Mouse (Mus musculus) frontal cortex, adult (tissue): ENCODE results near the gene Sesn3.
"Not testable (repeated sequence)": the region's sequence is repeated elsewhere in the genome, so short reads cannot be mapped to it uniquely, and the experiment has no call there.

ENCODE experiments used
- ATAC-seq: cut with Nextera tagmentation; 2 replicates; pipeline ENCODE4 v1.9.2; 2017; ENCODE audit warnings: mild to moderate bottlenecking, moderate library complexity, mixed read lengths; ENCODE audit not compliant: low TSS enrichment

The Sesn3 gene

DNA sequence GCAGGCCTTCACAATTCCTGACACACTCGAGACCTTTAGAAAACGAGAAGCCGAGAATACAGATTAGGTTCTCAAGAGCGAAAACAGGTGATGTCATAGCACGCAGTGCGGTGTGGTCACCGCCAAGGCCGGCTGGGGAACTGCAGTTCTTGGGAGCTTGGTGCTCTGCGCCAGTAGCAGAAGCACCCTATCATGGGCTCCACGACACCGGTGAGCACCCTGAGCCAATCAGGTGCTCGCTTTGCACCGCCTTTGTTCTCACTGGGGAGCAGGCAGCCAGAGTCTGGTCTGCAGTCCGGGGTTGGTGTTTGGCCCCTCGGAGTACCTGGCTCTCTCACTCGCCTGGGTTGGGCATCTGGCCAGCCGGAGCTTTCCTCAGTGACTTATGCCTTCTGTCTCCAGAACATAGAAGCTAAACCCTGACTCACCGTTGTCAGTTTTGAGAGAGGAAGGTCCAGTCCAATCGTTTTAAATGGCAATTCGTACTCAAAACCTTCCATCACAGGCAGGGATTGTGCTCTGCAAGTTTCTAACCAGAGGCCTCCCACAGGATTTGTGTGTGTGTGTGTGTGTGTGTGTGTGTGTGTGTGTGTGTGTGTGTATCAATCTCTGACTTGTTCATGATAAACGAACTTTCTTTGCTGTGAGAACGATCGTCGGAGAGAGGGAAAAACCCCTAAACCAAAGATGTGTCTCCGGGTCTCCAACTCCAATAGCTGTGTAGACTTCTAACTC is at the start of gene Sesn3:
Sesn3 (plus strand) TSS at position 82 of the 735 bp plus-strand sequence.
- ATAC-seq = peak; percentile 69

DNA sequence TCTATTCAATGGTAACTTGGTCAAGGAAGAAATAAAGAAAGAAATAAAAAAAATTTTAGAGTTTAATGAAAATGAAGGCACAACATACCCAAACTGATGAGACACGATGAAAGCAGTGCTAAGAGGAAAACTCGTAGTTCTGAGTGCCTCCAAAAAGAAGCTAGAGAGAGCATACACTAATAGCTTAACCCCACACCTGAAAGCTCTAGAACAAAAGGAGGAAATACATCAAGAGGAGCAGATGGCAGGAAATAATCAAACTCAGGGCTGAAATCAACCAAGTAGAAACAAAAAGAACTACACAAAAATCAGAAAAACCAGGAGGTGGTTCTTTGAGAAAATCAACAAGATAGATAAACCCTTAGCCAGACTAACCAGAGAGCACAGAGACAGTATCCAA is 47.8 kb upstream of the Sesn3 start:
- ATAC-seq = not testable (repeated sequence)

DNA sequence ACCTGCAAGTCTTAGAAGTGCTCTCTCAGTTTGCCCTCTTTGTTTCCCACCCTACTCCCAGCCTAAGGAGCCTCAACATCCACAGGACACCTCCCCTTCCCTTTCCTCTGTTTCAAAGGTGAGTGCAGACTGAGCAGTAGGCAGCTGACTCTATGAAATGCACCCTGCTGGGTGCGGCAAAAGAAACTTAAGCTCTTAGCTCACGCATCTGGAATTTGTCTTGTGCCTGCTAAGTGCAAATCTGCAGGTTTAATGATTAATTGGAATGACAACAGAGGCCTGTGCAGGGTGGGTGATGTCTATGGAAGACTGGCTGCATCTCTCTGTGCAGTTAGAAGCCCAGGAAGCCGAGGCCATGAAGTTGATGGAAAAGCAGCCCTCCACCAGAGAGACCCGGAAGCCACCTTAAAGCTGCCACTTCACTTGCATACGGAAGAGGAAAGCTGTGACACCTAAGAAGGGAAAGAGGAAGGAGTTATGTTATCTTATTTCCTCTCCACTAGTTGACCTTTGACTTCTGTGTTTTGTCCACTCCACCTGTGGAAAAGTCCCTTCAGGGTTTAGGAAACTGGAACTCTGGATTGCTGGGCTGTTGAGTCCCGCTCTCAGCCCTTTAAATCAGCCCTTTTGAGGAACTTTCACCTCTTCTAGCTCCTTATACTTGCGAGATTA is 41.0 kb upstream of the Sesn3 start:
- ATAC-seq = no peak

DNA sequence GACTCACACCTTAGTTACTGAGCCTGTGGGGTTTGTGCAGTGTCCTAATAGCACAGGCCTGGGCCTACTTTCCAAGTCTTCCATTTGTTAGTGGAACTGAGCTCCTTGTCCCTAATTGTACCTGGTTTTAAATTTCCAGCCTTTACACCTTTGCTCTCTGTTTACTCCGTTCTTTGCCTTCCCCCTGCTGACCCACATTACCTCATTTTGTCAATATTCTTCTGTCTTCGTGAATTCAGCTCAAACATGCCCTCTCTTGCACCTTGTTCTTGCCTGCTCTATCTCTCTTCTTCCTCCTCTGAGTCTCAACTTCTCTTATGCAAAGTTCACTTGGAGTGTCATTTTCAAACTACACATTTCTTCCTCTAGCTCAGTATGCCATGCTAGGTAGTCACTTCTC is 39.6 kb upstream of the Sesn3 start:
- ATAC-seq = no peak

DNA sequence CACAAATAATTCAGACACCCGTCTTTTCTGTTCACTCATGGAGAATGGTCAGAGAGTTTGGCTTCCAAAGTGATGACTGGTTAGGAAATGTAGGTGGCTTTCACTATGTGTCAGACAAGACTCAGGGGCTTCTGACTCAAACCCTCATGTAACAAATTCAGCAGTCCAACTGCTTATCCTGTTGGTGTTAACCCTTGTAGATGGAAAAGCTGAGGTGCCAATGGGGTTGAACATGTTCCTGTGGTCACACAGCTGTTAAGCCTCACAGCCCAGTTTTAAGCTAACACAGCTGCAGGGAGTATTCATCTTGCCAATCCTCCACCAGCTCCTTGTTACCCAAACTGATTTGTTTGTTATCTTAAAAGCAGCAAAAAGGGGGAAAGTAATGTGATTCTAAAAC is 33.9 kb upstream of the Sesn3 start:
- ATAC-seq = not testable (repeated sequence)

DNA sequence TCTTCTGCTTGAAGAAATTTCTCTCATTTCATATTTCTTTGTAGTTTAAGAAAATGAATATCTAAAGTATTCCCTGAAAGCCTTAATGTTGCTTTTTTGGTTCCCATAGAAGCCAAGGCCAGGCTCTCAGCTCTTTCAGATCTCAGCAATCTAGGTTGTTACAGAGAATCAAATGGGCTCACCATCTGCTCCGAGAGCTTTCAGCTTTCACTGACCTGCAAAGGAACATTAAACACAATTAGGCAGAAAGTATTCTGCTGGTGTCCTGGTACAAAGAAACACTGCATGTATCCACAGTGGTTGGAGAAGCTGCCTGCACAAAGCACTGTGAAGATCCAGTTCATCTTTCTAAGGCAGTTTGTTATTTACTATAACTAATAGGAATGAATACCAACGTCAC is 32.6 kb upstream of the Sesn3 start:
- peak; percentile 55 for ATAC-seq

DNA sequence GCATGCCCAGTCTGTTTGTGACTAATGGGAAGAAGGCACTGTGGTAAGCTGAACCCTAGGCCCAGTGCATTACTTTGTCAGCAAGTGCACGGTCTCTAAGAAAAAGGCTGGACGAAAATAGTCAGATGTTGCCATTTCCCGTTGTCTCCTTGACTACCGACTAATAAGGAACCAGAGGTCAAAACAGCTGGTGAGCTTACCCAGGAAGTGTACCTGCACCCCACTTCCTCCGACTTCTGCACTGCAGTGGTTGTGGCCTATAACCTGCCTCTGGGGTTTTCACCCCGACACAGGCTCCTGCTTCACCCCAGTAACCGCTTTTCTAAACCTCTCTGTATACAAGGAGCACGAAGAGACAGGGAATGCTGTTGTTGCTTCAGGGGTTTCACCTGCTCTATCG is 30.3 kb upstream of the Sesn3 start:
- no peak for ATAC-seq

DNA sequence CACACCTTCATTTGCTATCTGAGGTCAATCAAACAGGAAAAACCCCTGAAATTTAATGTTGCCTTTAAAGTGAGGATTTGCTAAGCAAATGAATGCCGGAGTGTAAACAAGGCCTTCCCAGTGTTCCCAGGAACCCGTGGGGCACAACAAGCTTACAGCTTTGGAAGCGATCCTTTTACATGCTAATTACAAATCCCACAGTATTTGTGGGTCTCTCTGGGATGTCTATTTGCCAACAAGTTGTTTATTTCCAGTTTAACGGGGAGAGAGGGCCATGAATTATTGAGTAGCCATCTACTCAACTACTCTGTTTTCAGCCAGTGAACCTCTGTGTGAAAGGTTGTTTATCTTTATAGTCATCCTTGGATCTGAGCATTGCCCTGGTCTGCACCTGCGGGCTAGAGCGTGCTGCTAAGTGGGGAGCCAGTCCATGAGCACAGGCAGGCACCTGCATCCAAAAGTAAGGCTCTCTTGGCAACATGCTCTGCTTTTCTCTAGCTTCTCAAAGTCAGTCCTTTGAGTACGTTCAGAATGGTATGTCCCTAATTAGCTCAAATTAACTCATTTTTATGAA is 29.8 kb upstream of the Sesn3 start:
- ATAC-seq = no peak

DNA sequence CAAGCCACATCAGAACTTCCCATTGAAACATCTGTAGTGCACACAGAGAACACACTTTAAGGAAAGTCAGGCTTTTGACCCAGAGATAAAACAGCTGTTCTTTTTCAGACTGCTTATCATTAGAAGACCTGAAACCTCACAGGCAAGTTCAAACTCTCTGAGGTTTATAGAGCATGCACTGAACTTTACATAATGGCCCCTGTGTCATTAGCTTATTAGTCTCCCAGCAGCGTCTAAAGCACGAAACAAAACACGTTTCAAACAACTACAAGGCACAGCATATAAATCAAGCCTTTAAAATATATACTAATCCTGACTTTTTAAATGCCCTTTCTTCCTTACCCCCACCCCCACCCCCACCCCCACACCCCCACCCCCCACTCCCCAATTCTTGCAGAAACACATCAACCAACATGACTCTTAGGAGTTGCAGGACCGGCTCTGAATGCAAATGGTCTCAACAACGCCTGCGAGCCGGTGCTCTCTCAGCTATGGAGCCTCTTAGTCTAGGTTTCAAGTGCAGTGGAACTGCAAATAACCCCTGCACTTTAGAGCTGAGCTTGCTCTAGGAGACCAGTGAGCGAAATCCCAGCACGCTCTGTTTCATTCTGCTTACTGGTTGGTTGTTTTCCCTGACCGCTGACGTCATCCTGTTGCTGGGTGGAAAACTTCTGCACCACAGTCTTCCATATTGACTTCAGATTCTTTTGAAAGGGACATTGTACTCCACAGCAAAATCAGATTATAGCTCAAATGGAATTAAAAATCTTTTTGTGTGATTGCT is 28.7 kb upstream of the Sesn3 start:
- ATAC-seq = peak; percentile 36; the same call in 1 of the 2 replicates

DNA sequence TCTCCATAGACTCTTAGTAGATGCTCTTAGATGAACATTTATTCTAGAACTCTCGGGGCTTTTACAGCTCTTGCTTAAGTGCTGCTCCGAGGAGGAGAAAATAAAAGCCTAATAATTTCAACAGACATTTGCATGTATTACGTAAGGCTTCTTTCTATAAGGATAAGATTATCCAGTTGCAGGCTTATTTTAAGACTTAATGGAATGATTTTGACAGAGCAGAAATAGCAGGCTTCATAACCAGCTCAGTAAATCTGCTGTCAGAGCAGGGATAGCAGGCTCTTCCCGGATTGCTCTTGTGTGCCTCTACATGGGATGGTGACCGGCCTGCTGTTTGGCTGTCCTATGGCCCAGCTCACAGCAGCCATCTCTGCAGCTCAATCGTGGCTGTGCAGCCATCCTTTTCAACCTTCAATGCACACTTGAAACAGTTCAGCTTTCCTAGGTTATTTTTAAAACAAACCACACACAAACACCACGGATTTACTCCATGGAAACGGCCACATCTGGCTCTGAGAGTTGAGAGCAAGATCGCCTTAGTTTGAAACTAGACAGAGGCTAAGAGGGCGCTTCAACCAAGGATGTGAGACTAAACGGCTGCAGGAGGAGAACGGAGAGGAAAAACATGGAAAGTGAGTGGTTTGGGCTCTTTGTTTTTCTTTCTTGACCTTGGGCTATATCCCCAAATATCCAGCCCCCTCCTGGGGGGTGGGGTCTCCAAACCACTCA is 27.2 kb upstream of the Sesn3 start:
- peak; percentile 72 for ATAC-seq

DNA sequence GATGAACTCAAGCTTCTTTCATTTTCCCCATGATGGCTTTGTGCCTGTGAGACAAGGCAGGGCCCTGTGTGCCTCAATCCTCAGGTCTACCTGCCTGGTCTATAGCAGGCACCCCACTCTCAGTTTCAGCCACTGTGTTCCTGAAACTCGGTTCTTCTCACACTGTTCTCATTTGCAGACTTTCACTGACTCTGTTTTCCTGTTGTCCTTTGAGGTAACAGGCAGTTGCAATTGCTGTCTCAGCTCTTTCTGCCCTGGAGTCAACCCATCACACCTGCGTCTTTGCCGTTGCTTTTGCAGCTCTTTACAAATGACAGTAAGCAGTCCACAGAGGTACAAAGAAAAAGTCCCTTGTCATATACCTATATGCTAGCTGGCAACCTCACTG is 26.7 kb upstream of the Sesn3 start:
- ATAC-seq = no peak

DNA sequence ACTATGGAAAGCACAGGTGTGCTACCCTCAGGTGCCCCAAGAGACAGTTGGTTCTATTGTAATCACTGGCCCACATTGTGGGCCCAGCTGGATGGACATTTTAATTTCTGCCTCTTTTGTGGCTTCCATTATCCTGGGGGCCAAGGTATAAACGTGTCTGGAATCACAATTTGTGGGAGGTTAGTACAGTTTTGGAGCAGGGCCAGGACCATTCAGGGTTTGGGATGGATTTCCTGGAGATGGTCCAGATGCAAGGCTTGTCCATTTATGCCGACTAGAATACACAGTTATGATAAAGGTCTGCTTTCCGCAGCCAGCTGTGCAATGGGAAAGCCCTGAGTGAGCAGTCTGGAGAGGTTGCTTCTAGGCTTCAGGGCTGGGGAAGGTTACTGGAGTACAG is 13.7 kb upstream of the Sesn3 start:
- ATAC-seq = no peak

DNA sequence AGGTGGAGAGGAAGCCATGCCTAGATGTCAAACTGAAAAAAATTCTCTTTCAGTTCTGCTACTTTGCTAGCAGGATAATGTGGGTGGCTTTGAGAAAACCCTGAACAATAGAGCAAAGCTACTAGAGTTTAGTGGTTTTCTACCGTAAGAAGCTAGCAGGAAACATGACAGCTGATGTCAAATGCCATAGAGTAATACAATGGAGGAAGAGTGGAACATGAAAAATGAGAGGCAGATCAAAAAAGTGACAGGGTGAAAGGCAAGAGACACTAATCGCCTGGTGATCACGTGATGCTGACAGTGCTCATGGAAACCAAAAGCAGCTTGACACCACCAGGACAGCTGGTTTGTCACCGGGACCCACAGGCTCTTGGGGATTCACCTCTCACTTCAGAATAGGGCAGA is 12.3 kb upstream of the Sesn3 start:
- ATAC-seq = no peak

DNA sequence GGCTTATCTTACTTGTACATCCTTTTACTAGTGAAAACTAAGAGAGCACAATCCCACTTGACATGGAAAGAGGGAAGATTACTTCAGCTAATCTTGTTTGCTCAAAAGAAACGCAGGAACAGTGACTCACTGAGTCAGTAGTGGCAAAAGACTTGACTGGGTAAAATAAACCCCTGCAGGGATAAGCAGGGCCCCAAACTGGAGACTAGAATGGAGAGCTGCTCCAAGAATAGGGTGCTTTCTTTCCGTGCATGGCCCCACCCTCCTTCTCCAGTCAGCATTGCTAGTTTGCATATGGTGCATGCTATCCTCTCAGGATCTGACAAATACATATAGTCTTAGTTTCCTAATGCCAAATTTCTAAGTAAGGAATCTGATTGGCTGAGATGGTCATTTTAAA is 8.4 kb upstream of the Sesn3 start:
- ATAC-seq = no peak

DNA sequence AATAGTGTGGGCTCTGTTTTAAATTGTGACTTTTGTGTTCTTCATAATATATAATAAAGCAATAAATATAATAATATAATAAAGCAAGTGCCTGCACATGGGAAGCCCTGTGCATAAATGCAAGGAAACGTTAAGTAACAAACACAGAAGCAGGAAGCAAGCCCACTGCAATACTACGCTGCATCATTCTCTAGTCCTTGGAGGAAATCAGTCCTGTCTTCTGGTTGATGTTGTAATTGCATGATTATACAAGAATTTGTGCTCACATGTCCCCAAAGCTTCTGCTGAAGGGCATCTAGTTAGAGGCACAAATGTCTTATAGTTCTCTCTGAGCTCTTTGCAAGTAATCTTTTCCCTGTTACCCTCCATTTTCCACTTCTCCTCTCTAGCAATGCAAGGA is 6.3 kb upstream of the Sesn3 start:
- ATAC-seq = no peak

DNA sequence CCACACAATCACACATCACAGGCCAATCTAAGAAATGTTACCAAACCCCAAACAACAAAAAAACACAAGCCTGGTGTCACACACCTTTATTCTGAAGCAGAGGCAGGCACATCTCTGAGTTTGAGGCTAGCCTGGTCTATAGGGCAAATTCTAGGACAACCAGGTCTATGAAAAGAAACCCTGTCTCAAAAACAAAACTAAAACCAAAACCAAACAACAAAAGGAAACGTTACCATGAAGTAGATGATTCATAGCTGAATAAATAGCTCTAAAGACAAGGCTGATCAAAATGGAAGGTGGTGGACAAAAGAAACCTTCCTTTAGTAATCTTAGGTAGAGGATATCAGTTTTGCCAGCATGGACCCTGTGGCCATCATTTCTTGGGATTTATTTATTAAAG is 1.9 kb upstream of the Sesn3 start:
- ATAC-seq = no peak

DNA sequence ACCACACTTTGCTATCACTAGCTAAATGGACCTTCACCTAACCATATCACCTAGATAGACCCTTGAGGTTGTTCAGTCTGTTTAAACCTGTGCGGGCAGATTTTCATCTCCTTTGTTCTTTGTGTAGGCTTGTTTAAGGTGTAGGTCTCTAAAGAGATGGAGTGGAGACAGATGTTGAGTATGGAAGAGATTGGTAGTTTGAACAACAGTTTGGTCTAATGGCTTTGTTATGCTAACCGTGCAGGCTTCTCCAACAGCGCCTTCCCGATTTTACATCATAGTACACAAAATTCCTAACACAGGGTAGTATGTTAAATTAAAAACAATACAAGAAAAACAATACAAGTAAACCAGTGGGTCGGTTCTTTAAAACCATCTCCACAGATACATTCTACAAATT is 281 bp upstream of the Sesn3 start:
- no peak for ATAC-seq

DNA sequence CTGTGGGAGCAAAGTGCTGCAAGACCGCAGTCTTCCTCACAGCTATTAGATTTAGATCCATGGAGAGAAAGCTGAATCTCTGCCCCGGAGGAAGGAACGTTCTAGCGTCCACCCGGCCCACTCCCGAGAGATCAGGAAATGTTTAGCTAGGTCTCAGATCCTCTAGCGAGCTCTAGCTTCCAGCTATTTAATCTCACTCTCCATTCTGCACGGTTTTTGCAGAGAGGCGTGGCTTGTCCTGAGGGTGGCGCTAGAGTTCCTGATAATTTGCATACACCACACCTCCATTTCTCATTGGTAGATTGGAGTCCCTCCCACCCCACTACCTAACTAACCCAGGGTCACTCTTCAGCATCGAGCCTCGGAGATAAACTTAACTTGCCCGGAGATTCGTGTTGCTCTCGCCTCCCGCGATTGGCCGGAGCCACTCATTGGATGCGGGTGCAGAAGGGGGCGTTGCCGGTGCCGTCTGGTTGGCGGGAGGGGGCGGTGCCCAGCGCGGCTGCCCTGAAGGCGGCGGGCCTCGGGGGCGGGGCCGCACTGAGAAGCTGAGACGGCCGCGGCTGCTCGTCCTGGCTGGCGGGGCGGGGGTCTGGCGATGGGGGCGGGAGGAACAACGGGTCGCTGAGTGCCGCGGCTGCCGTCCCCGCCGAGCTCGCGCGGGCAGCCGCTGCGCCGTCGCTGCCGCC is 1.1 kb downstream of the Sesn3 start:
- ATAC-seq = peak; percentile 92

DNA sequence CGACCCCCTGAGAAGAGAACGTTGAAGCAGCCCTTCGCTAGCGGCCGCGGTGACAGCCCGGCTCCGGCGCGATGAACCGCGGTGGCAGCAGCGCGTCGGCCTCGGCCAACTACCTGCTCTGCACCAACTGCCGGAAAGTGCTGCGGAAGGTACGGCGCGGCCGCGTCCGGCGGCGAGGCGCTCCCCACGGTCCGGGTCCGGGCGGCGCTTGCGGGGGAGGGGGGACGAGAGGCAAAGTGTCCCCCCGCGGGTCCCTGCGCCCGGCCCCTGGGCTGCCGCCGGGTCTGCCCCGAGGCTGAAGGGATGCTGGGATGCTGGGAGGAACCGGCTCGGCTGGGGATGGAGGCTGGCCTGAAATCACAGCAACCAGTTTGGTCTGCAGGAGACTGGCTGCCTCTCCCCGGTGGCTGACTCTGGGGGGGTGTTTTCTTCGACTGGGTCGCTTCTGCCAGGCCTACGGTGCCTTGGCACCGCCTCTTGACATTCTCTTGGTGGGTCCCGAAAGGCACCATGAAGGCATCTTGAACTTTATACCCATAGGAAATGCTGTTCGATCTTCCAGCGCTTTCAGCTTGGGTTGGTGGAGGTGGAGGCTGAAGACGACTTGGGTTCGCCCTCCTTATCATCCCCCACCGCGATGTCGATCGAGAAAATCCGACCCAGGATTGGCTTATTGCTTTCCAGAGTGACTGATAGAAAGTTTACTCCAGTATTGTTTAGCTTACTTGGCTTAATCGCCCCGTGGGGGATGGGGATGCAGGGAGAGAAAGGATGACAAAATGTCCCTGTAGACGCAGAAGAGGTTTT is 1.8 kb downstream of the Sesn3 start:
- peak; percentile 31 for ATAC-seq

DNA sequence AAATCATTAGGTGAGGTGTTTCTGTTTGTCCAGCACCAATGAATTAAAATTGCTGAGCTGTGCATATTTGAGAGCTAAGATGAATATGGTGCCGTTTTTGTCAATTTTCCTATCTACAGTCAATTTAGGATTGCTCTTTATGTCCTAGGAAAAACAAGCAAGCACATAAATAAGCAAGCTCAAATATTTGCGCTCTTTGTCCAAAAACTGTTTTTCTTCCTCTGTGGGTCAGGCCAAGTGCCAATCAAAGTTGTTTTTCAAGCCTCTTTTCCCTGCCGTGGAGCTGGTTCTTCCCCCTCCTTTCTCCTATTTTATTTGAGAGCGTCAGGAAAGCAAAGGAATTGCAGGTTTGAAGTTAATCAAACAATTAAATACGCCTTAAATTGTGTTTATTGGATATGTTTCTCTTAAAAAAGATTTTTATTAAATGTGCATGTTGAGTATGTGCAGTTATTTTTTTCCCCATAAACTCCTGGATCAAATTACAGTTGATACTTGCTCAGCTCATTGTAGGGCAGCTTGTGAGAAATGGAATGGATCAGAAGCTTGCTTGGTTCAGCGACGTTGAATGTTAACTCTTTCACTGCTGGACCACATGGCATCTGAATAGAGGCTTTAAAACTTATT is 2.6 kb downstream of the Sesn3 start:
- no peak for ATAC-seq
